Mouse (Mus musculus) lung, postnatal 0 days (tissue): Measurements from ENCODE around the gene Gdf1. TPM values are rescaled to one million over a fixed set of nuclear protein-coding genes. Genes with fewer than 3 reads are reported as not detected.
A peak's percentile ranks its signal among the peaks of the same experiment; 100 is the strongest.

ENCODE experiments used
- ATAC-seq: fragments of 200-750 bp; cut with Nextera tagmentation; 2 replicates; pipeline ENCODE4 v1.8.0; 2017; ENCODE audit warnings: moderate library complexity
- DNase-seq: peaks from one replicate; pipeline ENCODE4 v3.0.0-alpha.2; 2016; ENCODE audit warnings: low spot score
- H3K27ac ChIP-seq: fragments of 300-500 bp; sonication (generic); 2 replicates; pipeline ENCODE4 v1.5.1; 2014; ENCODE audit warnings: antibody characterized with exemption, mild to moderate bottlenecking, low read length, mixed read lengths
- H3K27me3 ChIP-seq: fragments of 300-500 bp; sonication (generic); replicated peaks from 2 replicates; pipeline ENCODE4 v1.6.1; 2014; ENCODE audit warnings: low read length, mixed read lengths; ENCODE audit not compliant: insufficient read depth
- H3K36me3 ChIP-seq: fragments of 300-500 bp; sonication (generic); 2 replicates; pipeline ENCODE4 v1.6.1; 2014; ENCODE audit warnings: low read length, mixed read lengths; ENCODE audit not compliant: insufficient read depth
- H3K4me1 ChIP-seq: fragments of 300-500 bp; sonication (generic); 2 replicates; pipeline ENCODE4 v1.6.1; 2014; ENCODE audit warnings: antibody characterized with exemption, low read depth, low read length, mixed read lengths; ENCODE audit not compliant: insufficient read depth
- H3K4me2 ChIP-seq: fragments of 300-500 bp; sonication (generic); replicated peaks from 2 replicates; pipeline ENCODE4 v1.6.1; 2014; ENCODE audit warnings: low read depth, mild to moderate bottlenecking, low read length, moderate library complexity, mixed read lengths
- H3K4me3 ChIP-seq: fragments of 300-500 bp; sonication (generic); 2 replicates; pipeline ENCODE4 v1.5.1; 2014; ENCODE audit warnings: low read depth, low read length
- H3K9ac ChIP-seq: fragments of 300-500 bp; sonication (generic); replicated peaks from 2 replicates; pipeline ENCODE4 v1.6.1; 2014; ENCODE audit warnings: low read depth, mild to moderate bottlenecking
- H3K9me3 ChIP-seq: fragments of 300-500 bp; sonication (generic); 2 replicates; pipeline ENCODE4 v1.6.1; 2016; ENCODE audit warnings: low read length, mixed read lengths
- CTCF ChIP-seq: IDR thresholded peaks from 2 replicates; pipeline ENCODE4 v1.5.1; 2016; ENCODE audit warnings: antibody characterized with exemption, mild to moderate bottlenecking
- EP300 ChIP-seq: IDR thresholded peaks from 2 replicates; pipeline ENCODE4 v1.6.1; 2016; ENCODE audit warnings: antibody characterized with exemption, mild to moderate bottlenecking, control low read depth
- WGBS: fragments of 180-500 bp; shearing (Covaris S2); extraction: QIAGEN DNeasy Blood & Tissue Kit; methylation state at CpG from one replicate; pipeline ENCODE4 v1.1.7; 2014; 5-methylcytosine and 5-hydroxymethylcytosine counted together
- polyA plus RNA-seq: library from polyadenylated mRNA; unstranded; fragments of >200 nt; fragmentation: Nextera tagmentation; extraction: Ambion mirVana; gene quantifications from 2 replicates; pipeline ENCODE4 v1.2.1, GENCODE M21; 2015

Gdf1 gene
- 0.33 and 0.81 TPM in 2 replicates for polyA plus RNA-seq

DNA sequence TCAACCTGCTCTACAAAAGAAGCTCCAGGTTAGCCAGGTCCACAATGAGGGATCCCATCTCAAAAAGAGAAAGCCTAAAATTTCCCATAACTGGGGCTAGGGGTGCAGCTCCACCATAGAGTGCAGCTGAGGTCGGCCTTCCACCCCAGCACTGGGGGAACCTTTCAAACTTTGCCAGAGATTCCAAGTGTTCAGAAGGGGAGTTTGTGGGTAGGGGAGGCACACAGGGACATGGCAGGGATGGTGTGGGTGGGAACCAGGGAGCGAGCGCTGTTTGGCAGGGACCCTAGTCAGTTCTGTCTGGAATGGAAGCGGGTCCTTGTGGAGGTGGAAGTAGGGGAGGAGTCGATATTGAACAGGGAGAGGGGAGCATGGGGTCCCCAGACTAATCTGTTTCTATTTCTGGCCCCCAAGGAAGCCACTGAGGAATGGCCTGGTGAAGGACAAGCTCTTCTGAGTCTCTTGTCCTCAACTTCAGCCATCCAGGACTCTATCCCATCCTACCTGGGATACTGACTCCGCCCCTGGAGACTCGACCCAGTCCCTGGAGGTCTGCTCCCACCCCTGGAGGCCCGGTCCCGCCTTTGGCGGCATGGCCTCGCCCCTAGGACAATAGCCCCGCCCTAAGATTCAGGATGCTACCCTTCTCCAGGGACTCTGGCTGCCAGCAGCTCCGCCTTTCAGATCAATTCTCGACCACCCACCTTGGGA lies at the start of gene Gdf1:
Gene Gdf1 (plus strand): TSS at position 694 of the 711 bp plus-strand sequence.
- peaks cover 15% of the 10 kb centered on the region for H3K36me3 ChIP-seq
- H3K27ac ChIP-seq = no peak within 1 kb of the TSS
- H3K4me2 ChIP-seq = no peak within 1 kb of the TSS
- WGBS = 33% methylated on average over 14 of the region's 14 CpGs
- no peak for ATAC-seq
- no peaks in the 10 kb centered on the region for H3K4me1 ChIP-seq
- DNase-seq = no peak
- no peak within 1 kb of the TSS for H3K9ac ChIP-seq
- no peaks in the 10 kb centered on the region for H3K27me3 ChIP-seq
- TF ChIP-seq CTCF (no peak), EP300 (no peak)
- H3K9me3 ChIP-seq = no peaks in the 10 kb centered on the region
- no peak within 1 kb of the TSS for H3K4me3 ChIP-seq

DNA sequence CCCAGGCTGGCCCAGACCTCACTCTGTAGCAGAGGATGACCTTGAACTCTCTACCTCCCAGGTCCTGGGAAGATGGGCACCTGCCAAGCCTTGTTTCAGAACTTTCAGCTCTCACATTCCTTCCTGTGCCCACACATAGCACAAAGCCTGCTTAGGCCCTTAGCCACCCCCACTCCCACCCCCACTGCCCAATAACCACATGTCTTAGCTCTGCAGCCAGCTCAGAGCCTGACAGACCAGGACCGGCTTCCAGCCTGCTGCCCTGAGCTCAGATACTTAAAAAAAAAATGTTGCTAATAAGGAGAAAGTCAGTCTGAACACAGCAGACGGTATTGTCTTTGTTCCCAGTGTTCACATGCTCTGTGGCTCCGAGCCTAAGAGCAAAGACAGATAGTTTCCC lies 48.6 kb upstream of the Gdf1 start:
- ATAC-seq (no peak), DNase-seq (no peak)
- H3K4me3 ChIP-seq = no peak overlapping the region
- H3K36me3 ChIP-seq = 0 out of 2 replicates have a peak, but pooled peaks cover 9% of the 10 kb centered on the region
- peaks cover 5% of the 10 kb centered on the region; the same call in 1 of the 2 replicates for H3K4me1 ChIP-seq
- WGBS = 24% methylated on average over 3 of the region's 3 CpGs
- no peaks in the 10 kb centered on the region for H3K9me3 ChIP-seq
- TF ChIP-seq CTCF (no peak), EP300 (no peak)
- no peak overlapping the region for H3K9ac ChIP-seq
- peak overlapping the region; percentile 48 for H3K27ac ChIP-seq
- no peaks in the 10 kb centered on the region for H3K27me3 ChIP-seq
- H3K4me2 ChIP-seq = no peak overlapping the region

DNA sequence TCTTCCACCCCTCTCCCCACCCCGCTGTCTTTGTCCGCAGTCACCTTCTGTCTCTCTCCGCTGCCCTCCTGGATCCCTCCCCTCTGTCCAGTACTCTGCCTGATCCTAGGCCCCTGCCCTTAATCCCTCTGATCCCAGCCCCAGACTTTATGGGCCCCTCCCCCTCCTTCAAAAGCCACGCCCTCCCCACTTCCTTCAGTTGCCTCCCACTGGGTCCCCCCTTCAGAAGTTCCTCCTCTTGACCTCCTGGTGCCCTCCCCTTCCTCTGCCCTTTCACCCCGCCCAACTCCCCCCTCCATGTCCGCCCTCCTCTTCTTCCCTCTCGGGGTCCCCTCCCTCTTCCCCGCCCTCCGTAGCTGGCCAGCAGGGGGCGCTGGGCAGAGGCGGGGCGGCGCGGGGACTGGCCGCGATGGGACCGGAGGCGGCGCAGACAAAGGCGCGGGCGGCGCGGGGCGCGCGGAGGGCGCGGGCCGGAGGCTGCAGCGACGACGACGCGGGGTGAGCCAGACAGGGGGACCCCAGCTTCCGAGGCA lies 46.9 kb upstream of the Gdf1 start, which contains the start of gene Homer3:
Gene Homer3 (plus strand): TSS at position 225 of the 533 bp plus-strand sequence.
- Histone ChIP-seq H3K9ac (peak within 1 kb of the TSS; percentile 76), H3K4me1 (peaks cover 5% of the 10 kb centered on the region; the same call in 1 of the 2 replicates), H3K4me3 (peak within 1 kb of the TSS; percentile 73), H3K27me3 (no peaks in the 10 kb centered on the region), H3K4me2 (peak within 1 kb of the TSS; percentile 73), H3K36me3 (0 out of 2 replicates have a peak, but pooled peaks cover 9% of the 10 kb centered on the region), H3K27ac (peak within 1 kb of the TSS; percentile 75), H3K9me3 (no peaks in the 10 kb centered on the region)
- TF ChIP-seq CTCF (peak; percentile 91), EP300 (peak; percentile 55)
- ATAC-seq (peak; percentile 93), DNase-seq (peak; percentile 96)
- WGBS = 5% methylated on average over 18 of the region's 36 CpGs

DNA sequence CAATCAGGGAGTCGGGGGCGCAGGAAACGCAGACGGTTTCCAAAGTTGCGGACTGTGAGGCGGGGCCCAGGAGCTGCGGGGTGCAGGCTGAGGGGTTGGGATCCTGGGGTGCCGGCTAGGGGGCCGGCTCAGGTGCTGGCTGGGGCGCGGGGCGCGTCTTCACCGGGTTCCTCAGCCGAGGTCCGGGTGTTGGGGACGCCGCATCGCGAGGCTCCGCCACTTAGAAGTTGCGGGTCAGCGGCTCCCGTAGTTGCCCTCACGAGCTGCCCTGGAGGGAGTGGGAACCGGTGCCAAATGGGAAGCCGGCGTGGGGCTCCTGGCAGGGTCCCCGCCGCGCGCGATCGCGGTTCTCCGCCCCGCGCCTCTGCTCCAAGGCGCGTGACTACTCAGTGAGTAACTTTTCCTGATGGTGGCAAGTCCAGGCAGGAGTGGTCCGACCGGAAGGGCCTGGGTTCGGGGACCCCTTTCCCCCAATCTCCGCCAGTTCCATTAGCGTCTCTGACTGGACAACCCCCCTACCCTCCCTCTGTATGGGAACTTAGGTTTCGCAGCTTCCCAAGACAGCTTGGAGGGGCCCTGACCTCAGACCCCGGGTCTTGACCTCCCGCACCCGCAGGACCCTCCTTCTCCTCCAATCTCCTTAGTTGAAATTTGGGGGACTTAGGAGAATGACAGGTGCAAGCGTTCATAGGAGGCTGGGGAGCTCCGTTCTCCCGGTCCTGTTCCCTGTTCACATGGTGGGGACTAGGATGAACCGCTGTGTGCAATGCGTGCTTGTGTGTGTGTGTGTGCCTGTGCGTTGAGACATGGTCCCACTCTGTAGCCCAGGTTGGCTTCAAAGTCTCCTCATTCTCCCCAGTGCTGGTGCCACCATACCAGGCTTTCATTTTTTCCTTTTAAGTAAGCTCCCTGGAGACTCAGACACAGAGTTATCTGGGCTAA lies 46.2 kb upstream of the Gdf1 start:
- Histone ChIP-seq H3K9ac (peak overlapping the region; percentile 76), H3K4me2 (peak overlapping the region; percentile 73), H3K9me3 (no peaks in the 10 kb centered on the region), H3K4me3 (peak overlapping the region; percentile 73), H3K36me3 (0 out of 2 replicates have a peak, but pooled peaks cover 9% of the 10 kb centered on the region), H3K4me1 (no peaks in the 10 kb centered on the region; the same call in 1 of the 2 replicates), H3K27me3 (no peaks in the 10 kb centered on the region), H3K27ac (peak overlapping the region; percentile 69)
- WGBS = 2% methylated on average over 45 of the region's 55 CpGs
- TF ChIP-seq CTCF = no peak
- no peak for TF ChIP-seq EP300
- DNase-seq (no peak), ATAC-seq (peak; percentile 36)

DNA sequence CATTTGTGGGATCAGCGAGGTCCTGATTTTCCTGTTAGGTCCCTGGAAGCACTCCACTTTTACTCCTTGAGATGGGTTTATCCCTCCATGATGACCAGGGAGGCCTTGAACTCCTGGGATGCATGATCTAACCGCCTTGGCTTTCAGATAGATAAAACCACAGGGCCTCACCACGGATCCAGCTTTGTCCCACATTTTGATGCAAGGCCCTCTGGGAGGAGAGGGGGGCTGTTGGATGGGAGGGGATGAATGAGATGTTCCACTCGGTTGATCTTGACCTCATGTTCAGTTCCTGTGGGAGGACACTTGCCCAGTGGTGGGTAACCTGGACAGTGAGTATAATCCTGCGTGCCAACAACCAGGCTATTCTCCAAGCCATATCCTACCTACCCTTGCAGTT lies 45.2 kb upstream of the Gdf1 start:
- H3K4me2 ChIP-seq = no peak overlapping the region
- no peak overlapping the region for H3K27ac ChIP-seq
- ATAC-seq = no peak
- 71% methylated on average over 5 of the region's 5 CpGs for WGBS
- no peak for DNase-seq
- no peak overlapping the region for H3K4me3 ChIP-seq
- H3K36me3 ChIP-seq = peaks cover 11% of the 10 kb centered on the region; the same call in 1 of the 2 replicates
- no peaks in the 10 kb centered on the region for H3K9me3 ChIP-seq
- no peak overlapping the region for H3K9ac ChIP-seq
- TF ChIP-seq EP300 (no peak), CTCF (no peak)
- no peaks in the 10 kb centered on the region for H3K27me3 ChIP-seq
- H3K4me1 ChIP-seq = no peaks in the 10 kb centered on the region; the same call in 1 of the 2 replicates
